Mouse (Mus musculus): ENCODE results near the gene Sh3gl1.

DNA sequence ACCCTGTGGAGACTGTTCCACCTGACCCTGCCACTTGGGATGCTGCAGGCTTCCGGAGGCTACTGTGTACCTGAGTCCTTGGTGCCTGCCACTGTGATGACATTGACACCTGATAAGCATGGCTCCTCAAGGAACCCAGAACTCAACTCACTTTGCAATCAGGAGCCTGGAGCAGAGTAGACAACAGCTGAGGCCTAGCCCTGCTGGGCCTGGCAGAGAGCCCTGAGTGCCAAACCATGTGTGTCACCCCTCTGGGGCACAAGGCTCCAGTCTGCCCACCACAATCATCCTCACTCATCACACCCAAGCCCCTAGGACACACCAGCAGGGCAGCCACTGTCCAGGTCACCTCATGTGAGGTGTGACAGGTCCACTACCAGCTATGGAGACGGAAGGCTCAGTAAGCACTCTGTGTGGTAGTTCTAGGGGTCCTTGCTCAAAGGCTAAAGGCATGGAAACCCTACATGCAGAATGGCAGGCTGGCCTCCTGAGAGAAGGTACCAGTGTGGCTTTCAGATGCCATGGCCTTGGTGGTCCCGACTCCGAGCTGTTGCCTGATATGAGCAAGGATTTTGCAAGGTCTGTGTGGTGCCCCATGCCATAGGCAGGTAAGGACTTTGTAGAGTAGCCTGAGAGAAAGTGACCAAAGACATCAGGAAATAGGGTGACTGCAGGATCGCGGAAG lies 15.9 kb downstream of the Sh3gl1 start:
- TF ChIP-seq POLR2A (IDR thresholded peaks at IDR 0.05; ENCODE audit: borderline replicate concordance, extremely low read depth, low read depth, low read length) (no peak), CTCF (IDR thresholded peaks at IDR 0.05; ENCODE audit: insufficient read depth, low read length) (no peak)

Data from lung, adult 2 months (tissue).